Mouse (Mus musculus) retina, adult 2 months (tissue): Measurements from ENCODE around the gene Kcne1.

ENCODE experiments used
- DNase-seq: peaks from one replicate; pipeline ENCODE4 v3.0.0-alpha.2; 2012; ENCODE audit warnings: low read depth, low spot score

Gene Kcne1

DNA sequence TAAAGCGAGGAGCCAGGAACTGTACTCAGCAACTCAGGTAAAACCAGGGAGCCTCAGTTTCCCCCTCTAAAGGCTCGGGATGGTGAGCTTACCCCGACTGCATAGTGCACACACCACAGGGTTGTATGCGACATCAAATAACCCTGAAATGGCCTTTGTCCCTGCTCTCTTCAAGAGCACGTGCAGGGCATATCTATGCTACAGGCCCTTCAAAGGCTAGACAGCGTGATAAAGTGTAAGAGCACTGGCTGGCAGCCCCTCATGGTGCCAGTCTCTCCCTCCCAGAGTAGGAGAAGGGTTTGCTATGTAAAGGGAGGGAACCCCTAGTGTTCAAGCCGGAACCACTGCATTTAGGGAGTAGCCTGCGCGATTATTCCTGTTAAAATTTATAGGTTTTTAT lies 2.2 kb downstream of the Kcne1 start:
- no peak for DNase-seq

DNA sequence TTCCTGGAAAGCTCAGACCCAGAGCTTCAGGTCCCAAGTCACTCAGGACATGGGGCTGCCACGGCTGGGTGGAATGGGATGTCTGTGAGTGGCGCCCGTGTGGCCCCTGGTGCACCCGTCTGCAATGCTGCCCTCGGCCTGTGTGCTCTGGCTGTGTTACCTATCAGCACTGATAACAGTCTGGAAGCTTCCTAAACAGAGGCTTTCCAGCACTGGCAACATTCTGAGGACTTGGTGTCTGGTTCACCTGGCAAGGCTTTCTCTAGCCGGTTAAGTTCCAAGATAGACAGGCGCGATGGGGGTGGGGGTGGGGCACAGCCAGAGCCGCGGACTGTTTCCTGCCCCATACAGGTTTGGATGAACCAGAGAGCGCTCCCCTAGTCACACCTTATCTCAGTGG lies 3.3 kb downstream of the Kcne1 start:
- DNase-seq = no peak

DNA sequence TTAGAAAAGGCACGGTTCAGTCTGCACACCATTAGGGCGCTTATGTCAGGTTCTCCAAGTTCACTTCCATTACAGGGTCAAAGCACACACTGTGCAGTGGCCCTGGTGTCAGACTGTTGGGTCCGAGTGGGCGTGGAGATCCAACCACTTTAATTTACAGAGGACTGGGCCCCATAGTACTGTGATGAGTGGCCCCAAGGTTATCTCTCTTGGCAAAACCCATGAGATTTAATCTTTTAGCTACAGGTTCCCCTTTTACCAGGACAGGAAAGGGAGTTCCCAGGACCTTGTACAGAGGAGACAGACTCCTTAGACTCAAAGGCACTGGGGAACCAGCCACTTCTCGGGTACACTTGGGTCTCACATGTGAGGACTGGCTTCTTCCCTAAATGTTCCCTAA lies 3.9 kb downstream of the Kcne1 start:
- no peak for DNase-seq

DNA sequence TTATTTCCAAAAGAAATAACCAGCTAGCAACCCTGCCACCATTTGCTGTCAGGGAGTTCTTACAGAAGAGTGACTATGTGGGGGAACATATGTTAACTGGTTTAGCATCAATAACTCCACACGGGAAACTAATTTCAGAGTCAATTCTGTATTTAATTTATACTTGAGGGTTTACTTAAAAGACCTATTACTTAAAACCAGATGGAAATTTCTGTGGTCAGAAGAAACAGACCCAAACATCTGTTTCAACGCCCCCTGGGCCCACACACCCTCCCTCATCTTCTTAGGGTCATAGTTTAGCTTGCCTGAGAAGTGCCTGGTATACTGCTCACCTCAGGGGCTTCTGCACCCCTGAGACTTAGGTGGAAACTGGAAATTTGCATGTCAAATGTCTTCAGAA lies 5.4 kb downstream of the Kcne1 start:
- no peak for DNase-seq

DNA sequence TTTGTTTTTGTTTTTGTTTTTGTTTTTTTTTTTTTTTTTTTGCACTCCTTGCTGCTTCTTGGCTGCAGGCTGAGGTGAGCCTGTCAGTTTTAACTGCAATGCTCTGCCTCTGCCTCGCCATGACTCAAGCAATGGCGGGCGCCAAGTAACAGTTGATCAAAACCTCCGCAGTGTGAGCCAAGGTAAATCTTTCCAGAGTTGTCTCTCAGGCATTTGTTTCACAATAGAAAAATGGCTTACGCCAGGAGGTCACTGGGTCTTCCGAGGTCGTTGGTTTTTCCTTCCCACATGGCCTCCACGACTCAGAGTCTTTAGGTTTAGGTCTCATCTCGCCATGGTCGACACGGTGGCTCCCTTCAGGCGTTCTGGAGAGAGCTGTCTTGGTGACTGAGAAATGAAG lies 6.0 kb downstream of the Kcne1 start:
- DNase-seq = no peak

DNA sequence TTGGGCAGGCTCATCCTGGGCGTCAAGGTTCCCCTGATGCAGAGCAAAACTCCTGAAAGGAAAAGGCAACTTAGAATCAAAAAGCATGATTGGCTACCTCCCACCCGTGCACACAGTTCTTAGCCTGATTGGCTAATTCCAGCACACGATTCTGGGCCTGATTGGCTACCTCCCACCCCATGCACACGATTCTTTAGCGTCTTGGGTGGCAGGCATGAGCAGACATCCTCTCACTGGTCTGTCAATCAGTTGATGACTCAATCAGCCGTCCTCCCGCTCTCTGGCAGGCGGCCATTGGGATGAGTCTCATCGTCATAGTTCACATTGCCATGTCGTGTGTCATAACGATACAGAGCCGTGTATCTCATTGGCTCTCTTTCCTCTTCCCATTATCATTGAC lies 10.3 kb downstream of the Kcne1 start:
- DNase-seq = no peak

DNA sequence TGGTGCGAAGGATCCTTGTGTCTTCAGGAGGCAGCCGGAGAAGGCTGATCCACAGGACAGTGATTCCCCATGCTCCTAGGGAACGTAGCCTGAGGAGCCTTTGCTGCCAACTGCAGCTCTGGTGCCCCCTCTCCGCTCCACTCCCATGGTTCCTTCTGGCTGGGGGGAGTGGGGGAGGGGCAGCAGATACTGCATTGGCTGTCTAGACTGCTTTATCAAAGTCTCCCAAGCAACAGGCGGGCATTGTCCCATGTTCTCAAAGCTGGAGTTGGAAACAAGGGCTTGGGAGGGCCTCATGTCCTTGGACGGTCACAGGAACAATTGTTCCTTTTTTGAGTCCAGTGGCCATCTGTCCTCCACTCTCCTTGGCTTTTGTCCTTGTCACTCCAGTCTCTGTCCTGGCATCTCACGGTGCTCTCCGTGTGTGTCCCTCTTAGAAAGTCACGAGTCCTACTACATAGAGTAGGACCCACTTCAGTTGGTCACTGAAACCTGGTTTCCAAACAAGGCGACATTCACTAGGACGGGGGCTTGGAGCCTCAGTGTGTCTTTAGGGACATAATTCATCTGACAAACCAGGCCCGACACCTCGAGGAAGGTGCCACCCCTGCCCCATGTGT lies 12.9 kb downstream of the Kcne1 start:
- DNase-seq = no peak

DNA sequence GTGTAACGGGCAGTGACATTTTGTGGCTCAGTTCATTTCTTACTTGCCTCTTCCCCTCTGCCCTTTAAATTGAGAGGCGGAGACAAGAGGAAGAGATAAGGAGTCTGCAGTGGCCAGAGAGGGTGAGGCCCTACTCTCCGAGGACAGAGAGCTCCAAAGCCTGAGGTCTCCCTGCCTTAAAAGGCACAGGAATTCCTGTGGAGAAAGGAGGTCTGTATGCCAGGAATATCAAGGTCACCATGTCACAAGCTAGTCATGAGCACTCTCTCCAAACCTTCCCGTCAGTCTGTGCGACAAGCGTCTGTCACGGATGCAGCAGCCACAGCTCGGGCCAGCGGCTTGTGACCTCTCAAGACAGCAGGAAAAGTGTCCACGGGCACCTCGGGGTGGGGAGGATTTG lies 14.1 kb downstream of the Kcne1 start:
- no peak for DNase-seq

DNA sequence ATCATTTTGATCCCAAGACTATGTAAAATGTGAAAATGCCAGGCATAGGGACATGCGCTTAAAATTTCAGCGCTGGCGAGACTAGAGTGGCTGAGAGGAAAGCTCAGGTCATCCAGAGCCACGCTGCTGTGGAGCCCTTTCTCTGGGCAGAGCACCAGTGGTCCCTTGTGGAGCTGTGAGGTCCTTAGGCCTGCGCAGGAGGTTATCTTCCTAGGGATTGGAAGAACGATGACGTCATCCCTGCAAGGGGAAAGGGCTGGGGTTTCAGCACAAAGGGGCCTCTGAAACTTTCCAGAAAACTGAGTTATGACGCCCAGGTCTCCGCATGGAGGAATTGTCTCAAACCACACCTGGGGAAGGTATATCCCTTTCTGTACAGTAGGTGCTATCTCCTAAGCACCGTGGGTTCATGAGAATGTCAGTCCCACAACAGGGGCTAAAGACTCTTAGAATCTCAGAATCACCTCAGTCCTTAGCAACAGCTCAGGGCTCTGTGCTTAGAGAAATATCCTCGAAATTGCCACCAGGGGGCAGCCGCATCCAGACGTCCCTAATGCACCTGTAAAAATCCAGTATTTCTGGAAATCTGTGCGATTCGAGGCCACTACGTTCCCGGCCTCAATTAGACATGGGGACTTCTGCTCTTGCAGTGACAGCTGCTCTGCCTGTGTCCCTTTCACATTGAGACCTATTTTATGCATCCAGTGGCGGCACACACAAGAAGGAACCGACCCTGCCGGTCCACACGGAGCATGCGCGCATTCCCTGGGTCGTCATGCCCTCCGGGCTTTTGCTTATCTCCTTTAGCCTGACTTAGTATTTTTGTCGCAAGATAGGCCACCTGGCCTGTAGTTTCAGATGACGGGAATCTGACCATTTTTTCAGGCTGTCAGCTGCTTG lies 18.4 kb downstream of the Kcne1 start:
- DNase-seq = peak; percentile 56

DNA sequence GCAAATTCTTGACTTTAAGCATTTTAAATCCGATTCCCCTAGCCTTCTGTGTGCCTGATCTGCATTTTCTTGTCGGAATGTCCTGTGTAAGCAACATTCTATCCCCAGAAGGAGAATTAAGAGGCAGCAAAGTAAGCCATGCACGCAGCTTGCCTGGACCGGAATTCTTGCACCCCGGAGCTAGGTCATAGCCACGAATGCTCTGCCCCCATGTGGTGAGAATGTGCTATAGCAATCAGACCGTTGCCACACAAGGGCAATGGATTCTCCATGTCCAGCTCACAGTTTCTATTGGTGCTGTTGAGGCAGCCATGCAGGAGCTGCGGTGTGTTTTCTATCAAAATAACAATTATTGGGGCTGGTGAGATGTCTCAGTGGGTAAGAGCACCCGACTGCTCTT lies 23.0 kb downstream of the Kcne1 start:
- DNase-seq = peak; percentile 64

DNA sequence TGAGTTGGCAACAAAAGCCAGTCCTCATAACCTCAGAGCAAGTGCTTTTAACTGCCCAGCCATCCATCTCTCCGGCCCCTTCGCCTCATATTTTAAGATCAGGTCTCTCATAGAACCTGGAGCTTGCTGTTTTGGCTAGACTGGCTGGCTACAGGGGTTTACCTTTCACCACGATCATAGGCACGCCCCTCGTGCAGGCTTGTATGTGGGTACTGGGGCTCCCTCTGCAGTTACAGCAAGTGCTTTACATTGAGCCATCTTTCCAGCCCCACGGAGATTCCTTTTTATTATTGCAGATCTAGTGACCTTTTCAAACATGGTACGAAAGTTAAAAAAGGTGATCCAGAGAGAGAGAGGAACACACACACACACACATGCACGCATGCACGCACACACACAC lies 24.7 kb downstream of the Kcne1 start:
- DNase-seq = no peak

DNA sequence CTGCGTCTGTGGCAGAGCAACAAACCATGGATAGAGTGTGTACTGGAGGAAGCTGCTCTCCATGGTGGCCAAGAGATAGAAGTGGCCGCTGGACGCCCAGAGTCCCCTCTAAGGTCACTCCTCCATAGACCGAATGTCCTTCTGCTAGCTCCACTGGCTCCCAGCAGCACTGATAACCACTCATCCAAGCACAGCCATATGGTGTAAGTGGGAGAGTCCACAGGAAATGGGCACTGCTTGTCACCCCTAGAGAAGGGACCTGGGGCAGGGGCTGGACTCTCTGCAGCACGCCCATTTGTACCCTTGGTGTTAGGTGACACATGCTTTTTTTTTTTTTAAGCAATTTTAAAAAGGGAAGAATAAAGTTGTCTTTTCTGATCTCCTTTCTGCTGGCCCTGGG lies 28.3 kb downstream of the Kcne1 start:
- no peak for DNase-seq

DNA sequence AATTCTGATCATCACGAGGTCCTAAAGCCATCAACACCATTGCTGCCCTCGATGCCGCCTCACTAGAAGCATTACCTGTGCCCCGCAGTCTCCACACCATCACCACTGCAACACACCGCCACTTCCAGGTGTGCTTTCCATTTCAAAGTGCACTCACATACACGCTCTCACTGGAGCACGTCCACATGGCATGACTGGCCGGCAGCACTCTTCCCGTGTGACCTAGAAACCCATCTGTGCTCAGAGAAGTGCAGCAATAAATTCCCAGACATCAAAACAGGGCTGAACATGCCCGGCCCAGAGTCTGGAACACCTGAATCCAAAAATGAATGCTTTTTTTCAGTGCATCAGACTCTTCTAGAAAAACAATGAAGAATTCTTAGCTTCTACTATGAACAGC lies 31.4 kb downstream of the Kcne1 start:
- DNase-seq = no peak

DNA sequence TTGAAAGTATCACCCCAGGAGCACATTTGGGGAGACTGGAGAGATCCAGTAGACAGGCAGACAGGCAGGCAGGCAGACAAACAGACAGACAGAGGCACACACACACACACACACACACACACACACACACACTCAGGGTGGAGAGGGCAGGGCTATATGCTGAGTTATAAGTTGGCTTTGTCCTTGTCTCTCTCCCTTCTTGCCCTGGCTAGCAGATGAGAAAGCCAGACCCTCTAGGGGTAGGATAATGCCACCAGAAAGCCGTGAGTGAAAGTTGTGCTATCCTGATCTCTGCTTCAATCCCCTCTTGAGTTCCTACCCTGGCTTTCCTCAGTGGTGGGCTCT lies 34.2 kb downstream of the Kcne1 start:
- no peak for DNase-seq

DNA sequence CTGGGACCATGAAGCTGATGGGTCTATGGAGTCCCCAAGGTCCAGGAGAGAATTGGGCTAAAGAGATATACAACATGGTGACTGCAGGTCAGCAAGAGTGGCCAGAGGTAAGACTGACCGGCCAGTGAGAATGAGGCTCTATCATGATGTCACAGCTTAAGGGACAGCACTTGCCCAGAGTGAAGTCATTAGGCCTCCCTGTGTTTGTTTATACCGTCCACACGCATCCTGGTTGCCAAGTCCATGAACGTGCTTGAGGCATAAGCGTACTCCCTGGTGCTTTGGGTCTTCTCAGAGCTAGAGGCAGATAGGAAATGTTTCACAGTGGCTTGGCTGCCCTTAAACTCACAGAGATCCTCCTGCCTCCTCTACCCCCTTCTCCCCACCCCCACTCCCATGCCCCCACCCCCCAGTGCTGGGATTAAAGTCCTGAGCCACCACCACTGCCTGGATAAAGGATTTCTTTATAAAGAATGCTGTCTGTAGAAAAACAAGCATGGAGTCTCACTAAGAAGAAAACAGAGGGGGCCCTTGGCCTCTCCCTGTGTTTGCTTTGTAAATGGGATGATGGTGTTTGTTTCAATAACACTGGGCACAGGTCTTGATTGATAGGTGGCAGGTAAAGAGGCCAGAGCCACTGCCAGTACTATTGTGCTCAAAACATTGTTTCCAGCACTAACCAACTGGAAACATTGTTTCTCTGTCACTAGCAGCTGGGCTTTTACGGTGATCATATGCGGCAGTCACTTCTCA lies 34.8 kb downstream of the Kcne1 start:
- DNase-seq = no peak

DNA sequence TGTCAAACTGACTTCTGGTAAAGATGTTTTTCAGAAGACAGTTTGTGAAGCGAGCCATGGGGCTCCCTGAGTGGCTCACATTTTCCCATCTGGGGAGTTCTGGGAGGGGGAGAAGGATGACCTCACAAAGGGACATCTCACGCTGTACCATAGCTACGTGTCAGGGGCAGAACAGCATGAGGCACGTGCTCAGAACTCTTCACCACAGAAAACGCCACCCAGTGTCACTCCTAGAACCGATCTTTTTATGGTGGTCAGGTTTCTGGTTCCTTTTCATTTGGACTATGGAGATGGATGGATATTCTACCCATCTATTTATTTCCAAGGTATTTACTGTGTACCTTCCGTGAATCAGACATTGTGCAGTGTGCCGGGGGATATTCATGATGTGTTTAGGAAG lies 37.9 kb downstream of the Kcne1 start, which contains the start of gene Fam243:
Gene Fam243 (minus strand): TSS at position 101 of the 400 bp plus-strand sequence.
- no peak for DNase-seq

DNA sequence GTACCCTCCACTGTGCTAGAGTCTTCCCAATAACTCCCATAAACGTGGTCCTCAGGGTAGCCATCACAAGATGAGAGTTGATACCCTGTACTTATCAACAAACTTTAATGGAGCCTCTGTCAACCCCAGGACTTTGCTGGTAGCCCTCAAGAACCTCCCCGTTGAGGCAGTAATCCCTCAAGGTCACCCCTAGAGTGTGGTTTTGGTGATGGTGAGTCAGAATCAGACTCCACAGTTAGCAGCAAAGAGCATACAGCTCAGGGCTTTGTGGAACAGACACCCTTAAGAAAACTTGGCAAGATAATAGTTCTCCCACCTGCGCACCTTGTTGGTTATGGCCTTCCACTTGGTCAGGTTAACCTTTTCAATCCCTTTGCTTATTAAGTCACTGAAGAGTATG lies 38.9 kb downstream of the Kcne1 start:
- DNase-seq = no peak

DNA sequence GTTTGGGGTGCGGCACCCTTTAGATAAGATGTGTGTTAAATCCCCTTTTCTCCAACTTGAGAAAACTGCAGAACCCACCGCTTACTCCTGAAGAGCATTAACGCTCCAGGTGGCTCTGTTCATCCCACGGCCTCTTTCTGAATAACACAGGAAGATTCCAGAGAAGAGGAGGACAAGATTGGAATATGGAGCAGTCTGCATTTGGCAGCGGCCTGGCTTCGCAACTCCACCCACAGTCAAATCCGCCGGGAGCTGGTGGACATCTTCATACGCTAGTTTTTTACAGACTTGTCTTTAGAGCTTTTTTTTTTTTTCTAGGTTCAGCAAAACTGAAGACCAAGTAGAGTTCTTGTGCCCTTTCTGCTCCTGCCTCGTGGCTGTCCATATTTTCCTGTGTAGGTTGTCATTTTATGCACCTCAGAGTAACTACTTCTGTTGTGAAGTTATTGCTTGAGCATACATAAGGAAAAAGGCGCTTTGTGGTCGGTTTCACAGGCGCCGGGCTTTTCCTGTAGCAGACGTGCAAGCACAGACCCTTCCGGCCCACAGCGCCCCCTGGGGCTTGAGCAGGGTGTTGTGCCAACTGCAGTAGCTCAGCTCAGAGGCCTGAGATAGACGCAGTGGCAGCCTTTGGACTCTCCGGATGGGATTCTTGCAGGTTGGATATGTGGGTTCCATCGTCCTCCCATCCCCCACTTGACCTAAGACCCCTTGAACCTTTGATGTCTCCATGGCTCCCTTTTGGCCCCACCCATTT lies 39.7 kb downstream of the Kcne1 start:
- no peak for DNase-seq

DNA sequence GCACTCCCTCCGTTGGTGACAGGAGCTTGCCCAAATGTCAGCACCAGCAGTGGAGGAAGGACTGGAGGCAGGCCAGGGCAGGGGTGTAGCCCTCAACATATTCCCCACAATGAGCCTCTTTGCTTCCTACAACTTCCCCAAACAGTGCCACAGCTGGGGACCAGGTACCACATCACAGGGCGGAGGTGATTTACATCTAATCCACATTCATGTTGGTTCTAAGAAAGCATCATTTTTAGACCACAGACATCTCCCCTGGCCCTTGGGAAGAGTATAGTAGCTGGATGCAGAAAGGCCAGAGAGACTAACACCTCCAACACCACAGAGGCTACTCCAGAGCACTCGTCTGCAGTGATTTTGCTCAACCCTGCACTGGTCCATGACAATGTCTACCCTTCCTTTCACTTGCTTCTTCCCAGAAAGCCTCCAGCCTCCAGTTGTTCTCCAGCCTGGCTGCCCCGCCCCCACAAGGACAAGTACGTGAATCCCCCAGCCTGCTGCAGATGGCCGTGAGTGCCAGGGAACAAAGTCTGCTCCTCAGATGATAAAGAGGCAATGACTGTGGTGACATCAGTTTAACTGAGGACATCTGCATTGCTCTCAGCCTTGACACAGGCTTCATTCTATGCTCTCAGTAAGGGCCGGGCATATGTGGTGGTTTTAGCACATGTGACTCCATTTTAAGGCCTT lies 43.1 kb downstream of the Kcne1 start:
- no peak for DNase-seq

DNA sequence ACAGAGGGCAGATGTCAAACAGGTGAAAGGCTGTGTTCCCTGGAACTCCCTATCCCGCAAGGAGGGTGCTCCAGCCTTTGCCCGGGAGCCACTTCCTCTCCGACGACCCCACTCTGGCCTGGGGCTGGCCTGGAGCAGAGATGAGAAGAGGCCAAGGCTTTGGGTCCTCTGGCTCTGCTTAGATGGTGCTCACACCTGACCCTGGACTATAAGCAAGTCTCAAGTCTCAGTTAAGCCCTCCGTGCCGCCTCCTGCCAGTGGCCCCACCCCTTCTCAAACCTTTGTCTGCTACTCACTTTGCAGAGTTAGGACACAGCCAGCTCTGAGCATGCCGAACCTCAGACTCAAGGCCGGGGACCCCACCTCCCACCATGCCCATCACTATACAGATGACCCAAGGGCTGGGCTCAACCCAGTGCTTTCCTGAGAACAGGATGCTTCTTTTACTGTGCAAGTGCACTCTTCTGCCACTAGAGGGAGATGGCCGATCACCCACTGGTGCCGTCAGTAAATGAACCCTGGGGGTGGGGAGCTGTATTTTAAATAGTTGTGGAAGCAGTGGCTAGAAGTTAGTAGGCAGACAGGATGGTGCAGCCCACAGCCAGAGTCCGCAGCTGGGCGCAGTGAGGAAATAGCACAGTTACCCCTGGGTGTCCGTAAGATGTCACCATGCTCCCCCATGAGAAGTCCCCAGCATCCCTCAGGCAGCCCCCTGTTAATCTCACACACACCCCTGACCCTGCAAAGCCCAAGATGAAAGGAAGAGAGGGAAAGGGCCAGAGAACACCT lies 45.1 kb downstream of the Kcne1 start:
- no peak for DNase-seq

DNA sequence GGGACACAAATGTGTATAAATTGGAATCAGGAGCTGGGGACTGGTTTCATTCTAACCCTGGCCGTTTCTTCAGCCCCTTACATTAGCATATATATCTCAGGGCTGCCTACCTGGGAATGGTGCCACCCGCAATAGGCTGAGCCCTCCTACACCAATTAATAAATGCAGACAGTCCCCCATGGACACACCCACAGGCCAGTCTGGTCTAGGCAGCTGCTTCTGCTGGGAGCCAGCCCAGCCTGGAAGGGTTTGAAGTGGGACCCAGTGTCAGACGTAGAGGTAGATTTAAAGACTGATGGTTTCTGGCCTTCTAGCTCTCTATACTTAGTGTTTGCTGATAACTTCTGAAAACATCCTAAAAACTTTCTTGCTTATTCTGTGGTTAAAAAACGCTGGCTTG lies 50.1 kb downstream of the Kcne1 start:
- DNase-seq = no peak
